Mouse (Mus musculus) kidney, adult 2 months (tissue): Measurements from ENCODE around the gene Arl8a. TPM values are rescaled to one million over a fixed set of nuclear protein-coding genes. Genes with fewer than 3 reads are reported as not detected.
"Not testable (repeated sequence)": the region's sequence is repeated elsewhere in the genome, so short reads cannot be mapped to it uniquely, and the experiment has no call there.

Experiments used
- DNase-seq: peaks from one replicate; pipeline ENCODE4 v3.0.0; 2021
- H3K27ac ChIP-seq: fragments of 200-500 bp; 2 replicates; pipeline ENCODE4 v1.5.1; 2012; ENCODE audit warnings: low read depth, low read length, control low read depth, inconsistent platforms; ENCODE audit not compliant: insufficient read depth
- H3K27me3 ChIP-seq: fragments of 200-500 bp; replicated peaks from 2 replicates; pipeline ENCODE4 v1.6.1; 2012; ENCODE audit warnings: mild to moderate bottlenecking, moderate library complexity, low read length, inconsistent platforms; ENCODE audit not compliant: control insufficient read depth, insufficient read depth
- H3K36me3 ChIP-seq: fragments of 200-500 bp; 2 replicates; pipeline ENCODE4 v1.6.1; 2012; ENCODE audit warnings: mild to moderate bottlenecking, moderate library complexity, low read length, inconsistent platforms; ENCODE audit not compliant: control insufficient read depth, insufficient read depth
- H3K4me1 ChIP-seq: fragments of 200-500 bp; 2 replicates; pipeline ENCODE4 v1.6.1; 2011; ENCODE audit warnings: low read length; ENCODE audit not compliant: control insufficient read depth, insufficient read depth
- H3K4me3 ChIP-seq: fragments of 200-500 bp; 2 replicates; pipeline ENCODE4 v1.5.1; 2011; ENCODE audit warnings: mild to moderate bottlenecking, low read depth, low read length, control low read depth; ENCODE audit not compliant: insufficient read depth
- CTCF ChIP-seq: fragments of 200-500 bp; conservative IDR thresholded peaks from 2 replicates; pipeline ENCODE4 v1.5.1; 2011; ENCODE audit warnings: low read depth, mild to moderate bottlenecking, control low read depth, low read length, moderate library complexity, mixed read lengths; ENCODE audit not compliant: insufficient read depth, insufficient read length
- POLR2A ChIP-seq: fragments of 200-500 bp; IDR thresholded peaks from one replicate; pipeline ENCODE4 v1.6.1; 2011; ENCODE audit warnings: low read depth, low read length, control low read depth
- WGBS: fragments of 180-500 bp; shearing (Covaris S2); methylation state at CpG from one replicate; pipeline ENCODE4 v1.1.7; 2018; 5-methylcytosine and 5-hydroxymethylcytosine counted together
- polyA plus RNA-seq: library from polyadenylated mRNA; depleted of rRNA; stranded (reverse); fragments of >200 nt; gene quantifications from 2 replicates; pipeline ENCODE4 v1.2.3, GENCODE M21; 2012

Arl8a gene
- polyA plus RNA-seq, 1 experiment: 107 TPM

DNA sequence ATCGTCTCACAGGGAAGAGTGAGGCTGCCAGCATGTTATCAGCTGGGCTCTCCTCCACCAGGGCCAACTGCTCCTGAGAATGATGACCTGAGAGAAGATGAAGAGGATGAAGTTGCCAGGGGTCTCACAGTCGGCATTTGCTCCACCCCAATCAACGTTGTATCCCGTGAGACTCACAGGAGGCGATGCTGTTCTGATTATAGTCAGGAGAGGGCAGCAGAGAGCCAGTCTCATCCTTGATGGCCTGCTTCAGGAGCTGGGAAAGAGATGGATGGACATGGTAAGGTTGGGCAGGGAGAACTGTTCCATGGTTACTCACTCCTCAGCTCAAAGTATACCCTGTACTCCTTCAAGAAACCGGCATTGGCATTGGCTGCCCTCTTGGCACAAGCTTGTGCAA is 36.5 kb upstream of the Arl8a start:
- peaks cover 2% of the 10 kb centered on the region; the same call in 1 of the 2 replicates for H3K27me3 ChIP-seq
- no peak overlapping the region for H3K4me3 ChIP-seq
- H3K4me1 ChIP-seq: no peaks in the 10 kb centered on the region
- no peaks in the 10 kb centered on the region for H3K36me3 ChIP-seq
- no peak for TF ChIP-seq POLR2A
- peak; percentile 96 for TF ChIP-seq CTCF
- 18% methylated on average over 6 of the region's 6 CpGs for WGBS
- peak; percentile 67 for DNase-seq
- no peak overlapping the region for H3K27ac ChIP-seq

DNA sequence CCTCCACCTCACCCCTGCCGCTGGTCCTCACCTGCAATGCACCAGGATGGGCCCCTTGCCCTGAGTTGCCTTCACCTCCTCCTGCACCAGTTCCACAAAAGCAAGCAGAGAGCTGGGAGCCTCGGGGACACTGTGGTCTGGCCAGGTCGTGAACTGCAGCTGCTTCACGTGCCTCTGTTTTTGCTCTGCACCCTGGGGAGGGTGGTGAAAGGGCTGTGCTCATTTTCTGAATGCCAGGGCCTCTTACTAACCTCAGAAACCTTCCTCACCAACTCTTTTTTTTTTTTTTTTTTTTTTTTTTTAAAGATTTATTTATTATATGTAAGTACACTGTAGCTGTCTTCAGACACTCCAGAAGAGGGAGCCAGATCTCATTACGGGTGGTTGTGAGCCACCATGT is 35.4 kb upstream of the Arl8a start:
- WGBS: 63% methylated on average over 5 of the region's 5 CpGs
- not testable (repeated sequence) for H3K27ac ChIP-seq, DNase-seq, H3K4me3 ChIP-seq, H3K36me3 ChIP-seq, H3K4me1 ChIP-seq, H3K27me3 ChIP-seq

DNA sequence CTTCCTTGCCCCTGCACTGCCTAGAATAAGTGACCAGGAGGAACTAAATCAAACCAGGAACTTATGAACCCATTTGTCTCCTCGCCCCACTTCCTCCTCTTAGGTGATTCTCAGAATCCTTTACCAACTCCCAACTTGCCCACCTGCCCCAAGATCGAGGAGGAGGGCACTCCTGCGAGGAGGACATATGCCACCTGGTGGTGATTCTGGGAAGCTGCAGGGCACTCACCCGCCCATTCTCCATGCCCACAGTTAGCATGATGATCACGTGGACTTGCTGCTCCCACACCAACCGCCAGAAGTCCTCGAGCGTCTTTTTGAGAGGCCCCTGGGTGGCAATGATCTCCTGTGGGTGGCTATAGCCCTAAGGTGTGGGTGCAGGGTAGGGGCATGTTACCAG is 34.0 kb upstream of the Arl8a start:
- peak; percentile 45 for DNase-seq
- H3K4me1 ChIP-seq: no peaks in the 10 kb centered on the region
- no peaks in the 10 kb centered on the region for H3K27me3 ChIP-seq
- no peak overlapping the region for H3K4me3 ChIP-seq
- WGBS: 9% methylated on average over 8 of the region's 8 CpGs
- H3K36me3 ChIP-seq: no peaks in the 10 kb centered on the region
- H3K27ac ChIP-seq: no peak overlapping the region
- TF ChIP-seq POLR2A (no peak), CTCF (peak; percentile 82)

DNA sequence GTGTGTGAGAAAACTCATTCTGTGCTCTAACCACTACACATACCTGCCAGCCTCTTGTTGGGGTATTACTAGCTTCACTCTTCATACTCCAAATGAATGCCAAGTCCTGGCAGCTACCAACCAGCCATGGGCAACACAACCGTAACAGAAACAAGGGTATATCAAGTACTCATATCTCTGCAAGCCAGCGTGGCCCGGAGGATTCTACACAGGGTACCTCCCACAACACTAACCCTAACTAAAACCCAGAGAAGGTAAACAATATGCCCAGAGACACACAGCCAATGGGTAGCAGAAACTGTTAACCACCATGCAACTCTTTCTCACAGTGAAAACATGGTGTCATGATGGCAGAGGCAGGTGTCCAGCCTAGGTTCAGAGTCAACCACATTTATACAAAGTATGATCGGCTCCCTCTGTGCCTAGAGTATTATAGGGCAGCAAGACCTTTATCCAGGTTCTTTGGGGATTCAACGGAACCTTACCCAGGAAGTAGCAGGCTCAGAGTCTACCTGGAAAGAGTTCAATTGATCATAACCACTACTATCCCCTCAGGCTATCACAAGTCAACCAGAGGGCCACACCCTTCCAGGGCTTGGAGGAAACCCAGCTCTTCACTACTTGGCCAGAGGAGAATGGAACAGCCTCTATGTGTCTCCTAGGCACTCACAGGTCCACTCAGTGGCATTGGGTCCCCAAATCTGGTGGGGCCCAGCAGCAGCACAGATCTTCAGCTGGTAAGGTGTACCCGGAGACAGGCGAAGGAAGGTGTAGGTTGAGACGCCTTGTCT is 21.9 kb upstream of the Arl8a start:
- Histone ChIP-seq H3K4me3 (no peak overlapping the region), H3K36me3 (no peaks in the 10 kb centered on the region), H3K27ac (no peak overlapping the region), H3K4me1 (no peaks in the 10 kb centered on the region), H3K27me3 (no peaks in the 10 kb centered on the region)
- WGBS: 94% methylated on average over 8 of the region's 8 CpGs
- no peak for DNase-seq
- TF ChIP-seq POLR2A: no peak
- TF ChIP-seq CTCF: no peak

DNA sequence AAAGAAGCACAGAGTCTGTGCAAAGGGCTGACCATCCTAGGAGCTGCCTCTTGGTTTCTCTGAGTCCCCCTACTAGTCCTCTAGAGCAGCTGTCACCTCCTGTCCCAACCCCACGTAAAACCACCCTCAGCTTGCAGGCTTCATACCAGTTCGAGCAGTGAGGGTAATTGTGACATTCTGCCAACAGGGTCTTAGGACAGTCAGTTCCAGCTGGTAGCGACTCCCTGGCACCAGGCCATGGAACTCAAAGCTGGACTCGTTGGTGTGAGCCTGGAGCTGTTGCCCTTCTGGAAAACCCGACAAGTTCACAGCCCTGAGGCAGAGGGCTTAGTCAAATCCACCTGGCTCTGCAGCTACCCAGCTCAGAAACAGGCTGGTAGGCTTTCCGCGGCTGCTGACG is 20.6 kb upstream of the Arl8a start:
- no peak overlapping the region for H3K27ac ChIP-seq
- no peak overlapping the region for H3K4me3 ChIP-seq
- no peak for TF ChIP-seq POLR2A
- no peak for TF ChIP-seq CTCF
- H3K27me3 ChIP-seq: no peaks in the 10 kb centered on the region
- H3K36me3 ChIP-seq: no peaks in the 10 kb centered on the region
- 40% methylated on average over 8 of the region's 8 CpGs for WGBS
- H3K4me1 ChIP-seq: no peaks in the 10 kb centered on the region
- peak; percentile 38 for DNase-seq

DNA sequence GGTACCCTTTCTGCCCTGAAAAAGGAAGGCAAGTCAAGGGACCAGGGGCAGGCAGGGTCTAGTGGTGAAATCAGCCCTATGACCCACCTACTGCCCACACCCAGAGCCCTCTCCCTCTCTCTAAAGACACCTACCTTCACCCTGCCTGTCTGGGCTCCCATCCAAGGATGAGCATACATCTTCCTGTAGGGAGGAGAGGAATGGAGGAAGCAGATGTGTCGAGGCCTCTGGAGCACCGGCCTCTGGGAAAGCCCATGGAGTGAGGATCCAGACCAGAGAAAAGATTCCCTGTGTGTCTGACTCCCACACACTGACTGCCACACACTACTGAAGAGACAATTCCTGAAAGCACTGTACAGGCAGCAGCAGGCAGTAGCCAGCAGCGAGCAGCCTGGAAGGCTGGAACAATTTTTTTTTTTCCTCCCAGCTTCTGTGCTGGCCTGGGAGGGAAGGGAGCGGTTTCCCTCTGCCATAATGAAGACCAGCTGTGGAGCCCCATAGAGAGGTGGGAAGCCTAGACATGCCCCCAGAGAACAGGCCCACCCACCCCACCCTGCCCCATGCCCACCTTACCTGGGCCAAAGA is 20.1 kb upstream of the Arl8a start:
- H3K4me1 ChIP-seq: no peaks in the 10 kb centered on the region
- no peak for DNase-seq
- TF ChIP-seq CTCF (no peak), POLR2A (no peak)
- H3K36me3 ChIP-seq: no peaks in the 10 kb centered on the region
- no peak overlapping the region for H3K27ac ChIP-seq
- H3K27me3 ChIP-seq: no peaks in the 10 kb centered on the region
- WGBS: 61% methylated on average over 4 of the region's 4 CpGs
- no peak overlapping the region for H3K4me3 ChIP-seq

DNA sequence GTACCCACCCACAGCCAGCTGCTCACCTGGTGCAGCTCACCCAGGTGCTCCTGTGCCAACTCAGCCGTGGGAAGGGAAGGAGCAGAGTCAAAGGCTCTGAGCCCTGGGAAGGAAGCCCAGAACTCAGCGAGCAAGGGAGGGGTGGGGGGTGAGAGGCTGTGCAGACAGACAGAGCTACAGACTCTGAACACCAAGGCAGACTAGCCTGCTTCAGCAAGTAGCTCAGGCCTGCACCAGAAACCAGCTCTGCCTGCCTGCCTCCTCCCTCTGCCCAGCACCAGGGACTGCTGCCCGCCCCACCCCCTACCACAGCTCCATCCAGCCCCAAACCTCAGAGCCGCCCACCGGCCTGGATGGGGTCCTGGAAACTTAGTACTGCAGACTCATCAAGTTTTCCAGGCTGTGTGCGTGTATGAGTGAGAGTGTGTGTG is 18.6 kb upstream of the Arl8a start:
- Histone ChIP-seq H3K4me1 (no peaks in the 10 kb centered on the region), H3K4me3 (no peak overlapping the region), H3K27me3 (no peaks in the 10 kb centered on the region), H3K27ac (no peak overlapping the region), H3K36me3 (no peaks in the 10 kb centered on the region)
- WGBS: 47% methylated on average over 6 of the region's 6 CpGs
- peak; percentile 37 for DNase-seq
- TF ChIP-seq POLR2A (no peak), CTCF (no peak)
